Mouse (Mus musculus): ENCODE data around the gene Dppa3. TPM values are rescaled to one million over a fixed set of nuclear protein-coding genes. Genes with fewer than 3 reads are reported as not detected.
"Not testable (repeated sequence)": the region's sequence is repeated elsewhere in the genome, so short reads cannot be mapped to it uniquely, and the experiment has no call there.

The Dppa3 gene
- polyA plus RNA-seq, 1 experiment from 2014 or later, result not detected

- no peaks in the 10 kb centered on the region for H3K27me3 ChIP-seq
- no peak overlapping the region for H3K9ac ChIP-seq
- no peaks in the 10 kb centered on the region for H3K9me3 ChIP-seq (replicated peaks)
- ATAC-seq (ENCODE audit: low FRiP score), result no peak
- H3K27ac ChIP-seq, result no peak overlapping the region
- WGBS, result 92% methylated on average over 6 of the region's 6 CpGs
- no peaks in the 10 kb centered on the region for H3K4me1 ChIP-seq
- no peak overlapping the region for H3K4me2 ChIP-seq (replicated peaks)
- no peaks in the 10 kb centered on the region for H3K36me3 ChIP-seq
- H3K4me3 ChIP-seq, result no peak overlapping the region
These were observed 5.1 kb upstream of the Dppa3 start for GRCm38 (mm10) chr6:122621066-122621465.

GRCm38 (mm10) chr6:122624480-122624879 is 1.7 kb upstream of the Dppa3 start:
- ATAC-seq (ENCODE audit: low FRiP score), result no peak
- Histone ChIP-seq H3K9me3 (replicated peaks) (no peaks in the 10 kb centered on the region), H3K4me2 (replicated peaks) (no peak overlapping the region), H3K4me3 (no peak overlapping the region), H3K9ac (no peak overlapping the region), H3K27me3 (peaks cover 6% of the 10 kb centered on the region; the same call in 1 of the 2 replicates), H3K4me1 (no peaks in the 10 kb centered on the region), H3K27ac (no peak overlapping the region), H3K36me3 (no peaks in the 10 kb centered on the region)
- 37% methylated on average over 5 of the region's 5 CpGs for WGBS

GRCm38 (mm10) chr6:122625156-122625555 is 1.1 kb upstream of the Dppa3 start:
- WGBS, result 85% methylated on average over 4 of the region's 4 CpGs
- Histone ChIP-seq H3K4me3 (no peak overlapping the region), H3K9me3 (replicated peaks) (no peaks in the 10 kb centered on the region), H3K4me1 (no peaks in the 10 kb centered on the region), H3K4me2 (replicated peaks) (no peak overlapping the region), H3K27ac (no peak overlapping the region), H3K27me3 (peaks cover 6% of the 10 kb centered on the region; the same call in 1 of the 2 replicates), H3K36me3 (no peaks in the 10 kb centered on the region), H3K9ac (no peak overlapping the region)
- ATAC-seq (ENCODE audit: low FRiP score), result no peak

GRCm38 (mm10) chr6:122627469-122628108 is 1.4 kb downstream of the Dppa3 start:
- no peak for ATAC-seq (ENCODE audit: low FRiP score)
- Histone ChIP-seq H3K27ac (no peak overlapping the region), H3K36me3 (no peaks in the 10 kb centered on the region), H3K4me1 (no peaks in the 10 kb centered on the region), H3K4me2 (replicated peaks) (peak overlapping the region; percentile 28), H3K9me3 (replicated peaks) (no peaks in the 10 kb centered on the region), H3K4me3 (peak overlapping the region; percentile 3; the same call in 1 of the 2 replicates), H3K9ac (no peak overlapping the region), H3K27me3 (peaks cover 6% of the 10 kb centered on the region; the same call in 1 of the 2 replicates)
- 36% methylated on average over 20 of the region's 20 CpGs for WGBS

- 59% methylated on average over 9 of the region's 9 CpGs for WGBS
- Histone ChIP-seq H3K9ac (no peak overlapping the region), H3K4me3 (no peak overlapping the region), H3K9me3 (replicated peaks) (no peaks in the 10 kb centered on the region), H3K4me1 (no peaks in the 10 kb centered on the region), H3K36me3 (no peaks in the 10 kb centered on the region), H3K27ac (no peak overlapping the region), H3K27me3 (no peaks in the 10 kb centered on the region), H3K4me2 (replicated peaks) (no peak overlapping the region)
- no peak for ATAC-seq (ENCODE audit: low FRiP score)
These were observed 7.2 kb downstream of the Dppa3 start for GRCm38 (mm10) chr6:122633411-122633810.

DNA sequence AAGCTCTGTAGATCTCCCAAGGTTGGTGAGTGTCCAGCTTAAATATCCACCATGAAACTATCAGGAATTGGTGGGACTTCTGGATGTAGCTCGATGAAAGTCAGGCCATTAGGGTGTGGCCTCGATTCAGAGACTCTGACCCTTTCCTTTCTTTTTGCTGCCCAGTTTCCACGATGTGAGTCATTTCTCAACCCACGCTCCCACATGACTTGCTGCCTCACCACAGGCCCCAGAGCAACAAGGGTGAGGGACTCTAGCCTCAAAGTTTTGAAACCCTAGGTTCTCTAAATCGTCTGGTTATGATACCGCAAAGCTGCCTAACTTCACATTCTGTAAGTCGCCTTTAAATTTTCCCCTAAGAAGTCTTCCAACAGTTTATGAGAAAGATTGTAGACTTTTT is 9.1 kb downstream of the Dppa3 start:
- no peak overlapping the region for H3K4me3 ChIP-seq
- no peak overlapping the region for H3K9ac ChIP-seq
- H3K4me1 ChIP-seq, result no peaks in the 10 kb centered on the region
- no peaks in the 10 kb centered on the region for H3K27me3 ChIP-seq
- no peaks in the 10 kb centered on the region for H3K36me3 ChIP-seq
- H3K4me2 ChIP-seq (replicated peaks), result no peak overlapping the region
- WGBS, result 85% methylated on average over 7 of the region's 7 CpGs
- no peaks in the 10 kb centered on the region for H3K9me3 ChIP-seq (replicated peaks)
- no peak overlapping the region for H3K27ac ChIP-seq
- ATAC-seq (ENCODE audit: low FRiP score), result no peak

GRCm38 (mm10) chr6:122636666-122637065 is 10.5 kb downstream of the Dppa3 start:
- no peak overlapping the region for H3K9ac ChIP-seq
- no peak overlapping the region for H3K4me3 ChIP-seq
- no peaks in the 10 kb centered on the region for H3K36me3 ChIP-seq
- ATAC-seq (ENCODE audit: low FRiP score), result no peak
- H3K4me2 ChIP-seq (replicated peaks), result no peak overlapping the region
- H3K27me3 ChIP-seq, result no peaks in the 10 kb centered on the region
- H3K4me1 ChIP-seq, result no peaks in the 10 kb centered on the region
- no peaks in the 10 kb centered on the region for H3K9me3 ChIP-seq (replicated peaks)
- no peak overlapping the region for H3K27ac ChIP-seq
- 80% methylated on average over 3 of the region's 3 CpGs for WGBS

GRCm38 (mm10) chr6:122637566-122637965 is 11.4 kb downstream of the Dppa3 start:
- ATAC-seq (ENCODE audit: low FRiP score); H3K4me2 ChIP-seq (replicated peaks); H3K4me1 ChIP-seq; H3K36me3 ChIP-seq; H3K9ac ChIP-seq; H3K4me3 ChIP-seq; H3K9me3 ChIP-seq (replicated peaks); H3K27ac ChIP-seq; H3K27me3 ChIP-seq: not testable (repeated sequence)
- WGBS, result 88% methylated on average over 4 of the region's 4 CpGs

GRCm38 (mm10) chr6:122644196-122644595 is 18.0 kb downstream of the Dppa3 start:
- ATAC-seq (ENCODE audit: low FRiP score); H3K27ac ChIP-seq: not testable (repeated sequence)
- 91% methylated on average over 21 of the region's 21 CpGs for WGBS

GRCm38 (mm10) chr6:122649903-122650302 is 23.7 kb downstream of the Dppa3 start:
- no peaks in the 10 kb centered on the region for H3K27me3 ChIP-seq
- ATAC-seq (ENCODE audit: low FRiP score), result no peak
- H3K9me3 ChIP-seq (replicated peaks), result no peaks in the 10 kb centered on the region
- H3K27ac ChIP-seq, result no peak overlapping the region
- no peak overlapping the region for H3K4me3 ChIP-seq
- whole genome bisulfite sequencing, result 84% methylated on average over 3 of the region's 3 CpGs
- no peaks in the 10 kb centered on the region for H3K36me3 ChIP-seq
- H3K4me1 ChIP-seq, result no peaks in the 10 kb centered on the region
- no peak overlapping the region for H3K4me2 ChIP-seq (replicated peaks)
- no peak overlapping the region for H3K9ac ChIP-seq

More at GRCm38 (mm10) chr6:122644196-122644595, 18.0 kb downstream of the Dppa3 start:
- H3K4me2 ChIP-seq (replicated peaks); H3K4me3 ChIP-seq; H3K9ac ChIP-seq; H3K9me3 ChIP-seq (replicated peaks); H3K36me3 ChIP-seq; H3K4me1 ChIP-seq; H3K27me3 ChIP-seq: not testable (repeated sequence)

GRCm38 (mm10) chr6:122650398-122650980 is 24.3 kb downstream of the Dppa3 start:
- H3K36me3 ChIP-seq, result no peaks in the 10 kb centered on the region
- H3K9ac ChIP-seq, result no peak overlapping the region
- no peak for ATAC-seq (ENCODE audit: low FRiP score)
- H3K4me2 ChIP-seq (replicated peaks), result no peak overlapping the region
- no peaks in the 10 kb centered on the region for H3K4me1 ChIP-seq
- H3K4me3 ChIP-seq, result no peak overlapping the region
- H3K27ac ChIP-seq, result no peak overlapping the region
- 74% methylated on average over 5 of the region's 5 CpGs for WGBS
- H3K9me3 ChIP-seq (replicated peaks), result no peaks in the 10 kb centered on the region
- H3K27me3 ChIP-seq, result no peaks in the 10 kb centered on the region

GRCm38 (mm10) chr6:122654301-122654700 is 28.1 kb downstream of the Dppa3 start:
- no peaks in the 10 kb centered on the region for H3K27me3 ChIP-seq
- H3K27ac ChIP-seq, result no peak overlapping the region
- no peaks in the 10 kb centered on the region for H3K4me1 ChIP-seq
- H3K36me3 ChIP-seq, result no peaks in the 10 kb centered on the region
- ATAC-seq (ENCODE audit: low FRiP score), result no peak
- H3K4me2 ChIP-seq (replicated peaks), result no peak overlapping the region
- no peak overlapping the region for H3K9ac ChIP-seq
- WGBS, result 78% methylated on average over 6 of the region's 6 CpGs
- no peaks in the 10 kb centered on the region for H3K9me3 ChIP-seq (replicated peaks)
- H3K4me3 ChIP-seq, result no peak overlapping the region

- Histone ChIP-seq H3K27ac (no peak overlapping the region), H3K4me2 (replicated peaks) (no peak overlapping the region), H3K4me1 (no peaks in the 10 kb centered on the region), H3K4me3 (no peak overlapping the region), H3K36me3 (no peaks in the 10 kb centered on the region), H3K27me3 (peaks cover 5% of the 10 kb centered on the region), H3K9me3 (replicated peaks) (no peaks in the 10 kb centered on the region), H3K9ac (no peak overlapping the region)
- 87% methylated on average over 5 of the region's 5 CpGs for WGBS
- no peak for ATAC-seq (ENCODE audit: low FRiP score)
These were observed 31.4 kb downstream of the Dppa3 start for GRCm38 (mm10) chr6:122657630-122658029.

All from hindbrain, embryonic 12.5 days (tissue).